Mouse (Mus musculus): ENCODE results near the gene Cct4. TPM values are rescaled to one million over a fixed set of nuclear protein-coding genes. Genes with fewer than 3 reads are reported as not detected.
A peak's percentile ranks its signal among the peaks of the same experiment; 100 is the strongest.

Gene Cct4
- polyA plus RNA-seq, 1 experiment from 2014 or later, result 267 TPM

GRCm38 (mm10) chr11:22989786-22990185 lies 533 bp upstream of the Cct4 start:
- Histone ChIP-seq H3K4me1 (ENCODE audit: control insufficient read depth, insufficient read depth, low read length) (peaks cover 13% of the 10 kb centered on the region), H3K4me2 (ENCODE audit: low read depth, low read length) (peak overlapping the region; percentile 95), H3K9ac (ENCODE audit: low read depth, low read length) (peak overlapping the region; percentile 94), H3K27ac (replicated peaks; ENCODE audit: low read depth, low read length) (peak overlapping the region; percentile 93), H3K4me3 (ENCODE audit: low read depth, low read length) (peak overlapping the region; percentile 92), H3K9me3 (ENCODE audit: control insufficient read depth, low read length) (no peaks in the 10 kb centered on the region), H3K36me3 (ENCODE audit: control insufficient read depth, insufficient read depth, low read length) (peaks cover 16% of the 10 kb centered on the region), H3K27me3 (replicated peaks; ENCODE audit: control insufficient read depth, insufficient read depth, low read length) (no peaks in the 10 kb centered on the region)
- DNase-seq (ENCODE audit: low spot score), result no peak
- 59% methylated on average over 1 of the region's 1 CpGs for WGBS
- ATAC-seq (ENCODE audit: low read depth), result no peak

GRCm38 (mm10) chr11:22991218-22991835 lies 1.0 kb downstream of the Cct4 start:
- Histone ChIP-seq H3K4me2 (ENCODE audit: low read depth, low read length) (peak overlapping the region; percentile 95), H3K4me1 (ENCODE audit: control insufficient read depth, insufficient read depth, low read length) (peaks cover 13% of the 10 kb centered on the region), H3K4me3 (ENCODE audit: low read depth, low read length) (peak overlapping the region; percentile 92), H3K9ac (ENCODE audit: low read depth, low read length) (peak overlapping the region; percentile 94), H3K9me3 (ENCODE audit: control insufficient read depth, low read length) (no peaks in the 10 kb centered on the region), H3K27me3 (replicated peaks; ENCODE audit: control insufficient read depth, insufficient read depth, low read length) (no peaks in the 10 kb centered on the region), H3K36me3 (ENCODE audit: control insufficient read depth, insufficient read depth, low read length) (peaks cover 31% of the 10 kb centered on the region), H3K27ac (replicated peaks; ENCODE audit: low read depth, low read length) (no peak overlapping the region)
- DNase-seq (ENCODE audit: low spot score), result no peak
- ATAC-seq (ENCODE audit: low read depth), result no peak
- 8% methylated on average over 14 of the region's 14 CpGs for WGBS

GRCm38 (mm10) chr11:22994271-22994670 lies 4.0 kb downstream of the Cct4 start:
- H3K9me3 ChIP-seq (ENCODE audit: control insufficient read depth, low read length), result no peaks in the 10 kb centered on the region
- ATAC-seq (ENCODE audit: low read depth), result no peak
- H3K4me3 ChIP-seq (ENCODE audit: low read depth, low read length), result no peak overlapping the region
- no peak overlapping the region for H3K27ac ChIP-seq (replicated peaks; ENCODE audit: low read depth, low read length)
- H3K4me1 ChIP-seq (ENCODE audit: control insufficient read depth, insufficient read depth, low read length), result peaks cover 13% of the 10 kb centered on the region
- H3K9ac ChIP-seq (ENCODE audit: low read depth, low read length), result no peak overlapping the region
- no peak overlapping the region for H3K4me2 ChIP-seq (ENCODE audit: low read depth, low read length)
- 81% methylated on average over 2 of the region's 2 CpGs for WGBS
- H3K36me3 ChIP-seq (ENCODE audit: control insufficient read depth, insufficient read depth, low read length), result peaks cover 59% of the 10 kb centered on the region
- no peaks in the 10 kb centered on the region for H3K27me3 ChIP-seq (replicated peaks; ENCODE audit: control insufficient read depth, insufficient read depth, low read length)
- peak; percentile 32 for DNase-seq (ENCODE audit: low spot score)

- Histone ChIP-seq H3K9ac (ENCODE audit: low read depth, low read length) (no peak overlapping the region), H3K27me3 (replicated peaks; ENCODE audit: control insufficient read depth, insufficient read depth, low read length) (no peaks in the 10 kb centered on the region), H3K27ac (replicated peaks; ENCODE audit: low read depth, low read length) (no peak overlapping the region), H3K4me2 (ENCODE audit: low read depth, low read length) (no peak overlapping the region), H3K9me3 (ENCODE audit: control insufficient read depth, low read length) (no peaks in the 10 kb centered on the region), H3K4me1 (ENCODE audit: control insufficient read depth, insufficient read depth, low read length) (peaks cover 10% of the 10 kb centered on the region), H3K36me3 (ENCODE audit: control insufficient read depth, insufficient read depth, low read length) (peaks cover 70% of the 10 kb centered on the region), H3K4me3 (ENCODE audit: low read depth, low read length) (no peak overlapping the region)
- ATAC-seq (ENCODE audit: low read depth) (no peak), DNase-seq (ENCODE audit: low spot score) (no peak)
- 91% methylated on average over 4 of the region's 4 CpGs for WGBS
Measured at GRCm38 (mm10) chr11:22995461-22995860, 5.1 kb downstream of the Cct4 start.

GRCm38 (mm10) chr11:22998308-22998707 lies 8.0 kb downstream of the Cct4 start:
- no peaks in the 10 kb centered on the region for H3K4me1 ChIP-seq (ENCODE audit: control insufficient read depth, insufficient read depth, low read length)
- H3K9me3 ChIP-seq (ENCODE audit: control insufficient read depth, low read length), result no peaks in the 10 kb centered on the region
- H3K36me3 ChIP-seq (ENCODE audit: control insufficient read depth, insufficient read depth, low read length), result peaks cover 95% of the 10 kb centered on the region
- H3K4me2 ChIP-seq (ENCODE audit: low read depth, low read length), result no peak overlapping the region
- H3K27ac ChIP-seq (replicated peaks; ENCODE audit: low read depth, low read length), result no peak overlapping the region
- DNase-seq (ENCODE audit: low spot score) (no peak), ATAC-seq (ENCODE audit: low read depth) (no peak)
- H3K9ac ChIP-seq (ENCODE audit: low read depth, low read length), result no peak overlapping the region
- no peaks in the 10 kb centered on the region for H3K27me3 ChIP-seq (replicated peaks; ENCODE audit: control insufficient read depth, insufficient read depth, low read length)
- WGBS, result 84% methylated on average over 1 of the region's 1 CpGs
- no peak overlapping the region for H3K4me3 ChIP-seq (ENCODE audit: low read depth, low read length)

- Histone ChIP-seq H3K9me3 (ENCODE audit: control insufficient read depth, low read length) (no peaks in the 10 kb centered on the region), H3K4me2 (ENCODE audit: low read depth, low read length) (no peak overlapping the region), H3K4me1 (ENCODE audit: control insufficient read depth, insufficient read depth, low read length) (0 out of 2 replicates have a peak, but pooled peaks cover 5% of the 10 kb centered on the region), H3K27ac (replicated peaks; ENCODE audit: low read depth, low read length) (no peak overlapping the region), H3K27me3 (replicated peaks; ENCODE audit: control insufficient read depth, insufficient read depth, low read length) (no peaks in the 10 kb centered on the region), H3K4me3 (ENCODE audit: low read depth, low read length) (no peak overlapping the region), H3K36me3 (ENCODE audit: control insufficient read depth, insufficient read depth, low read length) (peaks cover 53% of the 10 kb centered on the region), H3K9ac (ENCODE audit: low read depth, low read length) (no peak overlapping the region)
- DNase-seq (ENCODE audit: low spot score) (no peak), ATAC-seq (ENCODE audit: low read depth) (no peak)
- 97% methylated on average over 1 of the region's 1 CpGs for WGBS
Measured at GRCm38 (mm10) chr11:23005276-23005675, 15.0 kb downstream of the Cct4 start.

- 4% methylated on average over 6 of the region's 6 CpGs for WGBS
- peak; percentile 50; the same call in 1 of the 2 replicates for ATAC-seq (ENCODE audit: low read depth)
Measured at GRCm38 (mm10) chr11:23007166-23007480, 16.8 kb downstream of the Cct4 start.

GRCm38 (mm10) chr11:23007481-23008180 lies 17.3 kb downstream of the Cct4 start, which contains the start of gene Fam161a:
Gene Fam161a, plus strand, starts transcription at chr11:23007531.
- Histone ChIP-seq H3K27me3 (replicated peaks; ENCODE audit: control insufficient read depth, insufficient read depth, low read length) (no peaks in the 10 kb centered on the region), H3K36me3 (ENCODE audit: control insufficient read depth, insufficient read depth, low read length) (peaks cover 31% of the 10 kb centered on the region), H3K4me2 (ENCODE audit: low read depth, low read length) (peak within 1 kb of the TSS; percentile 70), H3K4me1 (ENCODE audit: control insufficient read depth, insufficient read depth, low read length) (0 out of 2 replicates have a peak, but pooled peaks cover 5% of the 10 kb centered on the region), H3K4me3 (ENCODE audit: low read depth, low read length) (peak within 1 kb of the TSS; percentile 66), H3K27ac (replicated peaks; ENCODE audit: low read depth, low read length) (peak within 1 kb of the TSS; percentile 84), H3K9me3 (ENCODE audit: control insufficient read depth, low read length) (no peaks in the 10 kb centered on the region), H3K9ac (ENCODE audit: low read depth, low read length) (peak within 1 kb of the TSS; percentile 78)
- DNase-seq (ENCODE audit: low spot score) (peak; percentile 97), ATAC-seq (ENCODE audit: low read depth) (peak; percentile 94)
- WGBS, result under 1% methylated on average over 22 of the region's 22 CpGs

More at GRCm38 (mm10) chr11:23007166-23007480, 16.8 kb downstream of the Cct4 start:
- Histone ChIP-seq H3K4me2 (ENCODE audit: low read depth, low read length) (peak overlapping the region; percentile 70), H3K27me3 (replicated peaks; ENCODE audit: control insufficient read depth, insufficient read depth, low read length) (no peaks in the 10 kb centered on the region), H3K4me1 (ENCODE audit: control insufficient read depth, insufficient read depth, low read length) (0 out of 2 replicates have a peak, but pooled peaks cover 5% of the 10 kb centered on the region), H3K4me3 (ENCODE audit: low read depth, low read length) (peak overlapping the region; percentile 66), H3K36me3 (ENCODE audit: control insufficient read depth, insufficient read depth, low read length) (peaks cover 36% of the 10 kb centered on the region), H3K27ac (replicated peaks; ENCODE audit: low read depth, low read length) (peak overlapping the region; percentile 84), H3K9ac (ENCODE audit: low read depth, low read length) (peak overlapping the region; percentile 78), H3K9me3 (ENCODE audit: control insufficient read depth, low read length) (no peaks in the 10 kb centered on the region)
- no peak for DNase-seq (ENCODE audit: low spot score)

Measured in embryonic facial prominence, embryonic 14.5 days (tissue).